Comparison of ENCODE assay signal across 8 mouse cellular contexts in the genomic region with DNA sequence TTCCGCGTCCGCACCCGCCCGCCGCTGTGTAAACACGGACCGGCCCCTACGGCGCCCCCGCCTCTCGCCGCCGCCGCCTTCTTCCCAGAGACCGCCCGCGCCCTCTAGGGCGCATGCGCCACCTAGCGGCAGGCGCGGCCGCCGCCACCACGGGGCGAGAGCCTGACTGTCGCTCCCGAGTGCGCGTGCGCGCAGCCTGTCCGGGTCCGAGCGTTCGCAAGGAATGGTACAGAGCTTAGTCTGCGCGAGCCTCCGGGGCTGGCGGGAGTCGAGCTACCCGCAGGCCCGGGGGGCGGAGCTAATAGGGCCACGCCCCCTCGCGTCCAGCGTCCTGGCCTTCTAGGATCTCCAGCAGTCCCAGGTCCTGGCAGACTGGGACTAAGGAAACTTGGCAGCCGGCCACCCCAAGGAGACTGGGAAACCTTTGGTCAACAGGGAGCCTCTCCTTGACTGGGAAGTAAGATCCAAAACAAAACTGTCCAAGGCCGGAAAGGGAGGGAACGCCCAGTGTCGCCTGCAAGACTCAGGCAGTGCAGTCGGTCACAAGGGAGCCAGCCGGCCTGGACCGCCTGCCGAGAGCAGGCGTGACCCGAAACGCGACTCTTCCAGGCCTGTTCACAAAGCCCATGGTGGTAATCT. TPM values are rescaled to one million over a fixed set of nuclear protein-coding genes. Genes with fewer than 3 reads are reported as not detected.
DNase-seq lines count a peak whose midpoint lies in the region; ATAC-seq and TF ChIP-seq lines count a peak whose summit lies in the region.

A gene (minus strand): TSS at position 303 of the 639 bp plus-strand sequence.

- TF ChIP-seq POLR2A in bone marrow, adult 2 months (IDR thresholded peaks at IDR 0.05; ENCODE audit: borderline replicate concordance, control insufficient read depth, low read depth, low read length): peak; percentile 60; the same call in 1 of the 2 replicates

- peak; percentile 79 for TF ChIP-seq CTCF in bone marrow, adult 2 months (IDR thresholded peaks at IDR 0.05; ENCODE audit: control insufficient read depth, insufficient read depth, low read length)

- no peaks in the 10 kb centered on the region for H3K27me3 ChIP-seq in embryonic facial prominence, embryonic 15.5 days
- no peaks in the 10 kb centered on the region for H3K27me3 ChIP-seq in kidney, embryonic 14.5 days (ENCODE audit: control insufficient read depth, insufficient read depth, low read length)
- no peaks in the 10 kb centered on the region for H3K27me3 ChIP-seq in limb, embryonic 15.5 days

- peak within 1 kb of the TSS; percentile 93 for H3K9ac ChIP-seq in embryonic facial prominence, embryonic 15.5 days
- H3K9ac ChIP-seq in kidney, embryonic 14.5 days (ENCODE audit: low read depth, low read length): peak within 1 kb of the TSS; percentile 99
- H3K9ac ChIP-seq in limb, embryonic 15.5 days: peak within 1 kb of the TSS; percentile 95

- peak; percentile 98 for DNase-seq in 416B (ENCODE audit: low read depth)
- peak; percentile 100 for DNase-seq in heart, adult 9 months (ENCODE audit: low spot score in 2 of 2)
- peak; percentile 93 to 95 for DNase-seq in monocyte, adult 2 months (ENCODE audit: low read depth in 1 of 2, low spot score in 2 of 2)
- DNase-seq in spleen, postnatal 36 days (ENCODE audit: low spot score in 2 of 2): peak; percentile 95 to 96

- H3K36me3 ChIP-seq in embryonic facial prominence, embryonic 15.5 days: no peaks in the 10 kb centered on the region
- H3K36me3 ChIP-seq in kidney, embryonic 14.5 days (ENCODE audit: control insufficient read depth, insufficient read depth, low read length): no peaks in the 10 kb centered on the region
- no peaks in the 10 kb centered on the region for H3K36me3 ChIP-seq in limb, embryonic 15.5 days

- peaks cover 1% of the 10 kb centered on the region; the same call in 1 of the 2 replicates for H3K4me1 ChIP-seq in bone marrow, adult 2 months (ENCODE audit: control insufficient read depth, insufficient read depth, low read length)
- peaks cover 10% of the 10 kb centered on the region for H3K4me1 ChIP-seq in embryonic facial prominence, embryonic 15.5 days
- peaks cover 11% of the 10 kb centered on the region; the same call in 1 of the 2 replicates for H3K4me1 ChIP-seq in kidney, embryonic 14.5 days (ENCODE audit: control insufficient read depth, insufficient read depth, low read length)
- H3K4me1 ChIP-seq in limb, embryonic 15.5 days: peaks cover 18% of the 10 kb centered on the region; the same call in 1 of the 2 replicates

- peak within 1 kb of the TSS; percentile 100 for H3K4me3 ChIP-seq in bone marrow, adult 2 months (replicated peaks; ENCODE audit: control insufficient read depth, low read depth, low read length)
- H3K4me3 ChIP-seq in embryonic facial prominence, embryonic 15.5 days (replicated peaks): peak within 1 kb of the TSS; percentile 70
- H3K4me3 ChIP-seq in kidney, embryonic 14.5 days (ENCODE audit: low read length): peak within 1 kb of the TSS; percentile 74
- peak within 1 kb of the TSS; percentile 90 for H3K4me3 ChIP-seq in limb, embryonic 15.5 days

- under 1% methylated on average over 60 of the region's 61 CpGs for WGBS in bone marrow, adult 2 months
- under 1% methylated on average over 60 of the region's 61 CpGs for WGBS in embryonic facial prominence, embryonic 15.5 days
- under 1% methylated on average over 61 of the region's 61 CpGs for WGBS in kidney, embryonic 14.5 days
- WGBS in limb, embryonic 15.5 days: under 1% methylated on average over 61 of the region's 61 CpGs

- H3K9me3 ChIP-seq in embryonic facial prominence, embryonic 15.5 days (replicated peaks): no peaks in the 10 kb centered on the region
- H3K9me3 ChIP-seq in kidney, embryonic 14.5 days (ENCODE audit: control insufficient read depth, low read length): no peaks in the 10 kb centered on the region
- H3K9me3 ChIP-seq in limb, embryonic 15.5 days: no peaks in the 10 kb centered on the region

- ATAC-seq in embryonic facial prominence, embryonic 15.5 days (ENCODE audit: insufficient number of reproducible peaks, low FRiP score, low TSS enrichment, low read depth): peak; percentile 98
- ATAC-seq in kidney, embryonic 14.5 days (ENCODE audit: low FRiP score, low TSS enrichment): peak; percentile 98
- peak; percentile 96 for ATAC-seq in limb, embryonic 15.5 days (ENCODE audit: insufficient number of reproducible peaks, low FRiP score, low TSS enrichment, low read depth)

- peak within 1 kb of the TSS; percentile 56 for H3K4me2 ChIP-seq in embryonic facial prominence, embryonic 15.5 days (replicated peaks)
- H3K4me2 ChIP-seq in kidney, embryonic 14.5 days (replicated peaks; ENCODE audit: low read depth, low read length): peak within 1 kb of the TSS; percentile 49
- H3K4me2 ChIP-seq in limb, embryonic 15.5 days: peak within 1 kb of the TSS; percentile 50

- H3K27ac ChIP-seq in bone marrow, adult 2 months (ENCODE audit: control insufficient read depth, insufficient read depth, low read depth, low read length, poor library complexity): peak within 1 kb of the TSS; percentile 99
- peak within 1 kb of the TSS; percentile 98 for H3K27ac ChIP-seq in embryonic facial prominence, embryonic 15.5 days (replicated peaks)
- peak within 1 kb of the TSS; percentile 98 for H3K27ac ChIP-seq in kidney, embryonic 14.5 days (ENCODE audit: low read depth, low read length)
- H3K27ac ChIP-seq in limb, embryonic 15.5 days: peak within 1 kb of the TSS; percentile 98

RNA-seq across cellular contexts. Expression of the gene that starts here (rescaled TPM):
- 35.7 and 96.2 TPM in 2 replicates for polyA plus RNA-seq in bone marrow, adult 2 months (2011; ENCODE audit: insufficient read depth, insufficient read length, low replicate concordance, missing spikeins)
- polyA plus RNA-seq in embryonic facial prominence, embryonic 15.5 days (2015; fragmentation: Nextera tagmentation; extraction: Ambion mirVana): 30.5 and 36.0 TPM in 2 replicates
- polyA plus RNA-seq in kidney, embryonic 14.5 days (2014; fragmentation: Nextera tagmentation; extraction: Ambion mirVana): 32.4 and 48.4 TPM in 2 replicates
- 29.3 and 32.4 TPM in 2 replicates for polyA plus RNA-seq in limb, embryonic 15.5 days (2015; fragmentation: Nextera tagmentation; extraction: Ambion mirVana)

Comparison
In these comparisons a context has a peak if more than half of its experiments do, and no peak if none do; other contexts are left out.
1. Peak in every context shown above with its lines: DNase-seq, ATAC-seq, H3K4me3 ChIP-seq and H3K27ac ChIP-seq.